Mouse (Mus musculus): Measurements from ENCODE around the gene Vldlr. TPM values are rescaled to one million over a fixed set of nuclear protein-coding genes. Genes with fewer than 3 reads are reported as not detected.

Gene Vldlr
- polyA plus RNA-seq, 1 experiment from 2014 or later = 14.2 TPM

GRCm38 (mm10) chr19:27216767-27217403, 601 bp downstream of the Vldlr start:
- H3K9ac ChIP-seq = peak overlapping the region; percentile 75
- ATAC-seq (ENCODE audit: insufficient number of reproducible peaks, insufficient read depth, low FRiP score, low TSS enrichment, low read depth) = peak; percentile 71
- H3K27ac ChIP-seq = peak overlapping the region; percentile 83

GRCm38 (mm10) chr19:27217404-27217940, 1.2 kb downstream of the Vldlr start:
- WGBS = under 1% methylated on average over 51 of the region's 52 CpGs
- Histone ChIP-seq H3K9me3 (no peaks in the 10 kb centered on the region), H3K36me3 (no peaks in the 10 kb centered on the region), H3K4me1 (peaks cover 20% of the 10 kb centered on the region), H3K27ac (peak overlapping the region; percentile 83), H3K4me3 (peak overlapping the region; percentile 61), H3K9ac (peak overlapping the region; percentile 75), H3K27me3 (peaks cover 16% of the 10 kb centered on the region), H3K4me2 (peak overlapping the region; percentile 94)
- ATAC-seq (ENCODE audit: insufficient number of reproducible peaks, insufficient read depth, low FRiP score, low TSS enrichment, low read depth) = peak; percentile 35

More at GRCm38 (mm10) chr19:27216767-27217403, 601 bp downstream of the Vldlr start:
- Histone ChIP-seq H3K4me3 (peak overlapping the region; percentile 61), H3K27me3 (peaks cover 16% of the 10 kb centered on the region), H3K4me1 (peaks cover 20% of the 10 kb centered on the region), H3K36me3 (no peaks in the 10 kb centered on the region), H3K4me2 (peak overlapping the region; percentile 94), H3K9me3 (no peaks in the 10 kb centered on the region)
- WGBS = 0% methylated on average over 57 of the region's 62 CpGs

- Histone ChIP-seq H3K9ac (peak overlapping the region; percentile 75), H3K27me3 (peaks cover 16% of the 10 kb centered on the region), H3K4me3 (peak overlapping the region; percentile 61), H3K36me3 (no peaks in the 10 kb centered on the region), H3K4me1 (peaks cover 20% of the 10 kb centered on the region), H3K27ac (peak overlapping the region; percentile 83), H3K9me3 (no peaks in the 10 kb centered on the region), H3K4me2 (peak overlapping the region; percentile 94)
- no peak for ATAC-seq (ENCODE audit: insufficient number of reproducible peaks, insufficient read depth, low FRiP score, low TSS enrichment, low read depth)
- WGBS = 0% methylated on average over 32 of the region's 32 CpGs
Observed at GRCm38 (mm10) chr19:27217941-27218411, 1.7 kb downstream of the Vldlr start.

GRCm38 (mm10) chr19:27218561-27219262, 2.4 kb downstream of the Vldlr start:
- peaks cover 20% of the 10 kb centered on the region for H3K4me1 ChIP-seq
- no peak for ATAC-seq (ENCODE audit: insufficient number of reproducible peaks, insufficient read depth, low FRiP score, low TSS enrichment, low read depth)
- H3K9ac ChIP-seq = peak overlapping the region; percentile 75
- peak overlapping the region; percentile 83; the same call in 1 of the 2 replicates for H3K27ac ChIP-seq
- no peaks in the 10 kb centered on the region for H3K9me3 ChIP-seq
- H3K4me2 ChIP-seq = peak overlapping the region; percentile 94
- H3K36me3 ChIP-seq = no peaks in the 10 kb centered on the region
- under 1% methylated on average over 30 of the region's 30 CpGs for WGBS
- H3K4me3 ChIP-seq = peak overlapping the region; percentile 61
- peaks cover 16% of the 10 kb centered on the region for H3K27me3 ChIP-seq

- Histone ChIP-seq H3K36me3 (no peaks in the 10 kb centered on the region), H3K4me3 (no peak overlapping the region; the same call in 1 of the 2 replicates), H3K4me2 (peak overlapping the region; percentile 94; the same call in 1 of the 2 replicates), H3K4me1 (peaks cover 20% of the 10 kb centered on the region), H3K27ac (no peak overlapping the region), H3K27me3 (peaks cover 15% of the 10 kb centered on the region), H3K9ac (no peak overlapping the region; the same call in 1 of the 2 replicates), H3K9me3 (no peaks in the 10 kb centered on the region)
- no peak for ATAC-seq (ENCODE audit: insufficient number of reproducible peaks, insufficient read depth, low FRiP score, low TSS enrichment, low read depth)
Observed at GRCm38 (mm10) chr19:27219586-27219985, 3.3 kb downstream of the Vldlr start.

GRCm38 (mm10) chr19:27223046-27223445, 6.8 kb downstream of the Vldlr start:
- H3K4me3 ChIP-seq = no peak overlapping the region
- peaks cover 12% of the 10 kb centered on the region for H3K4me1 ChIP-seq
- no peaks in the 10 kb centered on the region for H3K36me3 ChIP-seq
- ATAC-seq (ENCODE audit: insufficient number of reproducible peaks, insufficient read depth, low FRiP score, low TSS enrichment, low read depth) = no peak
- no peaks in the 10 kb centered on the region for H3K9me3 ChIP-seq
- H3K9ac ChIP-seq = no peak overlapping the region
- no peaks in the 10 kb centered on the region for H3K27me3 ChIP-seq
- WGBS = 74% methylated on average over 6 of the region's 6 CpGs
- H3K27ac ChIP-seq = no peak overlapping the region
- H3K4me2 ChIP-seq = no peak overlapping the region

GRCm38 (mm10) chr19:27224356-27224755, 8.1 kb downstream of the Vldlr start:
- H3K9ac ChIP-seq = no peak overlapping the region
- no peaks in the 10 kb centered on the region for H3K9me3 ChIP-seq
- no peaks in the 10 kb centered on the region for H3K36me3 ChIP-seq
- WGBS = 71% methylated on average over 1 of the region's 1 CpGs
- no peak for ATAC-seq (ENCODE audit: insufficient number of reproducible peaks, insufficient read depth, low FRiP score, low TSS enrichment, low read depth)
- H3K4me2 ChIP-seq = no peak overlapping the region
- H3K4me1 ChIP-seq = no peaks in the 10 kb centered on the region
- H3K27me3 ChIP-seq = no peaks in the 10 kb centered on the region
- H3K27ac ChIP-seq = no peak overlapping the region
- H3K4me3 ChIP-seq = no peak overlapping the region

- no peak overlapping the region for H3K4me3 ChIP-seq
- H3K9ac ChIP-seq = no peak overlapping the region
- ATAC-seq (ENCODE audit: insufficient number of reproducible peaks, insufficient read depth, low FRiP score, low TSS enrichment, low read depth) = no peak
- no peaks in the 10 kb centered on the region for H3K9me3 ChIP-seq
- WGBS = 59% methylated on average over 3 of the region's 3 CpGs
- H3K27ac ChIP-seq = no peak overlapping the region
- H3K4me1 ChIP-seq = no peaks in the 10 kb centered on the region
- no peak overlapping the region for H3K4me2 ChIP-seq
- H3K27me3 ChIP-seq = no peaks in the 10 kb centered on the region
- peaks cover 6% of the 10 kb centered on the region for H3K36me3 ChIP-seq
Observed at GRCm38 (mm10) chr19:27226626-27227025, 10.3 kb downstream of the Vldlr start.

GRCm38 (mm10) chr19:27227131-27227530, 10.8 kb downstream of the Vldlr start:
- H3K4me2 ChIP-seq = no peak overlapping the region
- peaks cover 11% of the 10 kb centered on the region for H3K36me3 ChIP-seq
- no peak overlapping the region for H3K27ac ChIP-seq
- no peak for ATAC-seq (ENCODE audit: insufficient number of reproducible peaks, insufficient read depth, low FRiP score, low TSS enrichment, low read depth)
- no peaks in the 10 kb centered on the region for H3K9me3 ChIP-seq
- H3K4me3 ChIP-seq = no peak overlapping the region
- H3K4me1 ChIP-seq = no peaks in the 10 kb centered on the region
- no peaks in the 10 kb centered on the region for H3K27me3 ChIP-seq
- no peak overlapping the region for H3K9ac ChIP-seq
- WGBS = 59% methylated on average over 4 of the region's 4 CpGs

GRCm38 (mm10) chr19:27228254-27228653, 12.0 kb downstream of the Vldlr start:
- ATAC-seq (ENCODE audit: insufficient number of reproducible peaks, insufficient read depth, low FRiP score, low TSS enrichment, low read depth) = no peak
- 93% methylated on average over 1 of the region's 1 CpGs for WGBS

GRCm38 (mm10) chr19:27233386-27233785, 17.1 kb downstream of the Vldlr start:
- H3K9ac ChIP-seq = no peak overlapping the region
- WGBS = 78% methylated on average over 2 of the region's 2 CpGs
- H3K9me3 ChIP-seq = no peaks in the 10 kb centered on the region
- ATAC-seq (ENCODE audit: insufficient number of reproducible peaks, insufficient read depth, low FRiP score, low TSS enrichment, low read depth) = no peak
- no peak overlapping the region for H3K27ac ChIP-seq
- H3K27me3 ChIP-seq = no peaks in the 10 kb centered on the region
- H3K4me1 ChIP-seq = no peaks in the 10 kb centered on the region
- H3K4me3 ChIP-seq = no peak overlapping the region
- H3K36me3 ChIP-seq = peaks cover 35% of the 10 kb centered on the region
- H3K4me2 ChIP-seq = no peak overlapping the region

More at GRCm38 (mm10) chr19:27228254-27228653, 12.0 kb downstream of the Vldlr start:
- Histone ChIP-seq H3K36me3 (peaks cover 15% of the 10 kb centered on the region), H3K27ac (no peak overlapping the region), H3K4me1 (no peaks in the 10 kb centered on the region), H3K27me3 (no peaks in the 10 kb centered on the region), H3K9me3 (no peaks in the 10 kb centered on the region), H3K9ac (no peak overlapping the region), H3K4me3 (no peak overlapping the region), H3K4me2 (no peak overlapping the region)
